Mouse (Mus musculus) megakaryocyte progenitor cell, adult 5-6 weeks (primary cell): ENCODE measurements around the gene Cyp2c38. TPM values are rescaled to one million over a fixed set of nuclear protein-coding genes. Genes with fewer than 3 reads are reported as not detected.
"Not testable (repeated sequence)": the region's sequence is repeated elsewhere in the genome, so short reads cannot be mapped to it uniquely, and the experiment has no call there.

Source experiments
- ATAC-seq: replicated peaks from 2 replicates; pipeline ENCODE4 v1.8.0; 2016; ENCODE audit warnings: mild to moderate bottlenecking, moderate TSS enrichment, inconsistent platforms; ENCODE audit not compliant: poor library complexity
- total RNA-seq, 2 experiments: library from RNA; stranded (forward) in 1 of 2; stranded (reverse) in 1 of 2; fragments of 157-497, 149-512 nt in 1 of 2; fragments of 200-1000 nt in 1 of 2; gene quantifications; 2 replicates each; pipeline versions ENCODE4 v1.2.3 to v1.2.4; 2015 to 2017

Gene Cyp2c38
- not detected in 2 replicates for total RNA-seq (2015)
- not detected in 2 replicates for total RNA-seq (2017)

GRCm38 (mm10) chr19:39462941-39463340 is at the start of gene Cyp2c38:
Gene Cyp2c38, minus strand, starts transcription at chr19:39463075.
- ATAC-seq, result no peak

GRCm38 (mm10) chr19:39510534-39510933 is 47.7 kb upstream of the Cyp2c38 start, which contains the start of gene Cyp2c39:
Gene Cyp2c39, plus strand, starts transcription at chr19:39510862.
- no peak for ATAC-seq

GRCm38 (mm10) chr19:39509533-39509932 is 46.7 kb upstream of the Cyp2c38 start:
- ATAC-seq, result no peak

- ATAC-seq, result no peak
These were observed 43.5 kb upstream of the Cyp2c38 start for GRCm38 (mm10) chr19:39506341-39506740.

- ATAC-seq, result not testable (repeated sequence)
These were observed 21.1 kb upstream of the Cyp2c38 start for GRCm38 (mm10) chr19:39483961-39484360.

GRCm38 (mm10) chr19:39463923-39464322 is 1.0 kb upstream of the Cyp2c38 start:
- ATAC-seq, result no peak

Other genes with a start within 250 kb of the Cyp2c38 start
- not detected in 2 replicates for gene Cyp2c29, start 193.7 kb downstream of the Cyp2c38 start, total RNA-seq (2015)
- not detected in 2 replicates for gene Cyp2c29, start 193.7 kb downstream of the Cyp2c38 start, total RNA-seq (2017)
- gene Cyp2c39, start 47.8 kb upstream of the Cyp2c38 start, total RNA-seq (2015), result not detected in 2 replicates
- gene Cyp2c39, start 47.8 kb upstream of the Cyp2c38 start, total RNA-seq (2017), result not detected in 2 replicates
- gene Cyp2c67, start 186.0 kb upstream of the Cyp2c38 start, total RNA-seq (2015), result not detected in 2 replicates
- not detected in 2 replicates for gene Cyp2c67, start 186.0 kb upstream of the Cyp2c38 start, total RNA-seq (2017)